Mouse (Mus musculus): ENCODE measurements around the gene Vmac. TPM values are rescaled to one million over a fixed set of nuclear protein-coding genes. Genes with fewer than 3 reads are reported as not detected.

The Vmac gene
- polyA plus RNA-seq, 1 experiment from 2014 or later, result 19.0 TPM

- H3K4me1 ChIP-seq (replicated peaks; ENCODE audit: control insufficient read depth, insufficient read depth), result no peaks in the 10 kb centered on the region
- no peaks in the 10 kb centered on the region for H3K9me3 ChIP-seq (ENCODE audit: control insufficient read depth, low read length)
- 78% methylated on average over 4 of the region's 4 CpGs for WGBS
- no peak for TF ChIP-seq CTCF (IDR thresholded peaks at IDR 0.05; ENCODE audit: low read depth)
- TF ChIP-seq EP300 (optimal IDR thresholded peaks at IDR 0.05), result no peak
- peaks cover 54% of the 10 kb centered on the region for H3K36me3 ChIP-seq (ENCODE audit: control insufficient read depth, insufficient read depth, low read length)
- H3K4me2 ChIP-seq (replicated peaks; ENCODE audit: low read depth), result no peak overlapping the region
- no peaks in the 10 kb centered on the region for H3K27me3 ChIP-seq (ENCODE audit: control insufficient read depth, insufficient read depth, low read length)
- no peak overlapping the region for H3K27ac ChIP-seq (replicated peaks)
- DNase-seq (ENCODE audit: low spot score) (no peak), ATAC-seq (ENCODE audit: low FRiP score, low TSS enrichment) (no peak)
- no peak overlapping the region for H3K4me3 ChIP-seq (ENCODE audit: low read depth, low read length)
- no peak overlapping the region for H3K9ac ChIP-seq (ENCODE audit: low read length)
These were observed 9.1 kb downstream of the Vmac start for GRCm38 (mm10) chr17:56708692-56709091.

GRCm38 (mm10) chr17:56706515-56706914 lies 11.3 kb downstream of the Vmac start:
- no peak overlapping the region for H3K27ac ChIP-seq (replicated peaks)
- TF ChIP-seq EP300 (optimal IDR thresholded peaks at IDR 0.05), result no peak
- no peak for TF ChIP-seq CTCF (IDR thresholded peaks at IDR 0.05; ENCODE audit: low read depth)
- ATAC-seq (ENCODE audit: low FRiP score, low TSS enrichment) (no peak), DNase-seq (ENCODE audit: low spot score) (no peak)
- H3K27me3 ChIP-seq (ENCODE audit: control insufficient read depth, insufficient read depth, low read length), result no peaks in the 10 kb centered on the region
- no peak overlapping the region for H3K9ac ChIP-seq (ENCODE audit: low read length)
- H3K36me3 ChIP-seq (ENCODE audit: control insufficient read depth, insufficient read depth, low read length), result peaks cover 67% of the 10 kb centered on the region
- no peak overlapping the region for H3K4me3 ChIP-seq (ENCODE audit: low read depth, low read length)
- no peaks in the 10 kb centered on the region for H3K4me1 ChIP-seq (replicated peaks; ENCODE audit: control insufficient read depth, insufficient read depth)
- no peak overlapping the region for H3K4me2 ChIP-seq (replicated peaks; ENCODE audit: low read depth)
- WGBS, result 95% methylated on average over 1 of the region's 1 CpGs
- no peaks in the 10 kb centered on the region for H3K9me3 ChIP-seq (ENCODE audit: control insufficient read depth, low read length)

GRCm38 (mm10) chr17:56703038-56703437 lies 14.8 kb downstream of the Vmac start:
- ATAC-seq (ENCODE audit: low FRiP score, low TSS enrichment), result no peak
- no peak overlapping the region for H3K9ac ChIP-seq (ENCODE audit: low read length)
- 86% methylated on average over 4 of the region's 4 CpGs for WGBS
- TF ChIP-seq EP300 (optimal IDR thresholded peaks at IDR 0.05) (no peak), CTCF (IDR thresholded peaks at IDR 0.05; ENCODE audit: low read depth) (no peak)
- no peak for DNase-seq (ENCODE audit: low spot score)
- no peaks in the 10 kb centered on the region for H3K27me3 ChIP-seq (ENCODE audit: control insufficient read depth, insufficient read depth, low read length)
- H3K4me3 ChIP-seq (ENCODE audit: low read depth, low read length), result no peak overlapping the region
- no peak overlapping the region for H3K27ac ChIP-seq (replicated peaks)
- no peaks in the 10 kb centered on the region for H3K9me3 ChIP-seq (ENCODE audit: control insufficient read depth, low read length)
- H3K4me1 ChIP-seq (replicated peaks; ENCODE audit: control insufficient read depth, insufficient read depth), result no peaks in the 10 kb centered on the region
- H3K4me2 ChIP-seq (replicated peaks; ENCODE audit: low read depth), result no peak overlapping the region
- peaks cover 70% of the 10 kb centered on the region for H3K36me3 ChIP-seq (ENCODE audit: control insufficient read depth, insufficient read depth, low read length)

- no peaks in the 10 kb centered on the region for H3K27me3 ChIP-seq (ENCODE audit: control insufficient read depth, insufficient read depth, low read length)
- no peak overlapping the region for H3K9ac ChIP-seq (ENCODE audit: low read length)
- no peaks in the 10 kb centered on the region for H3K4me1 ChIP-seq (replicated peaks; ENCODE audit: control insufficient read depth, insufficient read depth)
- DNase-seq (ENCODE audit: low spot score), result no peak
- H3K9me3 ChIP-seq (ENCODE audit: control insufficient read depth, low read length), result no peaks in the 10 kb centered on the region
- no peak overlapping the region for H3K4me2 ChIP-seq (replicated peaks; ENCODE audit: low read depth)
- H3K4me3 ChIP-seq (ENCODE audit: low read depth, low read length), result no peak overlapping the region
- no peak for TF ChIP-seq CTCF (IDR thresholded peaks at IDR 0.05; ENCODE audit: low read depth)
- no peak for TF ChIP-seq EP300 (optimal IDR thresholded peaks at IDR 0.05)
- peaks cover 55% of the 10 kb centered on the region for H3K36me3 ChIP-seq (ENCODE audit: control insufficient read depth, insufficient read depth, low read length)
- H3K27ac ChIP-seq (replicated peaks), result no peak overlapping the region
- no peak for ATAC-seq (ENCODE audit: low FRiP score, low TSS enrichment)
- 56% methylated on average over 2 of the region's 2 CpGs for WGBS
These were observed 17.4 kb downstream of the Vmac start for GRCm38 (mm10) chr17:56700451-56700850.

- peak; percentile 15; the same call in 1 of the 2 replicates for TF ChIP-seq CTCF (IDR thresholded peaks at IDR 0.05; ENCODE audit: low read depth)
- no peak for TF ChIP-seq EP300 (optimal IDR thresholded peaks at IDR 0.05)
- Histone ChIP-seq H3K9me3 (ENCODE audit: control insufficient read depth, low read length) (no peaks in the 10 kb centered on the region), H3K27ac (replicated peaks) (no peak overlapping the region), H3K4me1 (replicated peaks; ENCODE audit: control insufficient read depth, insufficient read depth) (no peaks in the 10 kb centered on the region), H3K36me3 (ENCODE audit: control insufficient read depth, insufficient read depth, low read length) (peaks cover 20% of the 10 kb centered on the region), H3K9ac (ENCODE audit: low read length) (peak overlapping the region; percentile 13; the same call in 1 of the 2 replicates), H3K27me3 (ENCODE audit: control insufficient read depth, insufficient read depth, low read length) (no peaks in the 10 kb centered on the region), H3K4me2 (replicated peaks; ENCODE audit: low read depth) (no peak overlapping the region), H3K4me3 (ENCODE audit: low read depth, low read length) (no peak overlapping the region)
- DNase-seq (ENCODE audit: low spot score) (no peak), ATAC-seq (ENCODE audit: low FRiP score, low TSS enrichment) (no peak)
- WGBS, result 48% methylated on average over 6 of the region's 6 CpGs
These were observed 23.9 kb downstream of the Vmac start for GRCm38 (mm10) chr17:56693851-56694310.

GRCm38 (mm10) chr17:56693395-56693794 lies 24.4 kb downstream of the Vmac start:
- no peak for ATAC-seq (ENCODE audit: low FRiP score, low TSS enrichment)
- H3K9me3 ChIP-seq (ENCODE audit: control insufficient read depth, low read length), result no peaks in the 10 kb centered on the region
- no peaks in the 10 kb centered on the region for H3K27me3 ChIP-seq (ENCODE audit: control insufficient read depth, insufficient read depth, low read length)
- H3K4me2 ChIP-seq (replicated peaks; ENCODE audit: low read depth), result no peak overlapping the region
- peaks cover 17% of the 10 kb centered on the region for H3K36me3 ChIP-seq (ENCODE audit: control insufficient read depth, insufficient read depth, low read length)
- DNase-seq (ENCODE audit: low spot score), result no peak
- H3K4me1 ChIP-seq (replicated peaks; ENCODE audit: control insufficient read depth, insufficient read depth), result no peaks in the 10 kb centered on the region
- H3K9ac ChIP-seq (ENCODE audit: low read length), result no peak overlapping the region
- H3K4me3 ChIP-seq (ENCODE audit: low read depth, low read length), result no peak overlapping the region
- 62% methylated on average over 1 of the region's 1 CpGs for WGBS
- H3K27ac ChIP-seq (replicated peaks), result no peak overlapping the region
- TF ChIP-seq CTCF (IDR thresholded peaks at IDR 0.05; ENCODE audit: low read depth), result no peak
- no peak for TF ChIP-seq EP300 (optimal IDR thresholded peaks at IDR 0.05)

All from stomach, postnatal 0 days (tissue).